10 mouse cellular contexts compared by ENCODE assay signal in the genomic region with DNA sequence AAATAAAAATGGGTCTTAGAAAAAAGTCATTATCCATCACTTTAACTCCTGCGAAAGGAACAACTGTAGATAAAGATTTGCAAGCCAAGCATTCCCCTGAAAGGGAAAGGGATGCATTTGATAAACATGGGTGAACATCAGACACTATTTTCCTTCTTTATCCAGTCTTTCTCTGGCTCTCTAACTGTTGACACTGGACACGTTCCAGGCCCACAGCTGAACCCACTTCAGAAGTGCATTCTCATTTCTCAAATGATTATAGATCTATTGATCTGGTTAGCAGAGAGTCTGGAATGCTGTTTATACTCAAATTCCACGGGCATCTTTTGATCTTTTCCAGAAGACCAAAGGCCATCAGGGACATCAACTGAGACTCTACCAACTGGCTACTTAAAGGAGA.
"Had no signal": no experiment of that assay in that cellular context is flagged by ENCODE, and none has a peak within 500 bp of the region (broad histone marks: within the 10 kb centered on the region; RNA-seq: fewer than 3 reads in every experiment).

No protein-coding gene starts in this region.

- H3K9ac ChIP-seq: hindbrain, embryonic 15.5 days; liver, embryonic 12.5 days; midbrain, embryonic 13.5 days had no signal

- H3K4me3 ChIP-seq: hindbrain, embryonic 15.5 days; left cerebral cortex, adult 2 months; limb, embryonic 10.5 days; liver, embryonic 12.5 days; midbrain, embryonic 13.5 days had no signal

- H3K36me3 ChIP-seq: hindbrain, embryonic 15.5 days; limb, embryonic 10.5 days; liver, embryonic 12.5 days; midbrain, embryonic 13.5 days had no signal

- ATAC-seq: intestine, embryonic 16.5 days; liver, embryonic 12.5 days; midbrain, embryonic 13.5 days had no signal

- H3K9me3 ChIP-seq: hindbrain, embryonic 15.5 days; limb, embryonic 10.5 days; liver, embryonic 12.5 days; midbrain, embryonic 13.5 days had no signal

- H3K27me3 ChIP-seq: hindbrain, embryonic 15.5 days; liver, embryonic 12.5 days; midbrain, embryonic 13.5 days had no signal

- H3K4me1 ChIP-seq: hindbrain, embryonic 15.5 days; liver, embryonic 12.5 days; midbrain, embryonic 13.5 days had no signal

- DNase-seq: kidney, adult 8-10 months; thymus, adult 18-20 months; thymus, postnatal 14 days had no signal

- H3K27ac ChIP-seq: hindbrain, embryonic 15.5 days; kidney, postnatal 0 days; left cerebral cortex, adult 2 months; limb, embryonic 10.5 days; liver, embryonic 12.5 days; midbrain, embryonic 13.5 days had no signal

- H3K4me2 ChIP-seq: hindbrain, embryonic 15.5 days; liver, embryonic 12.5 days; midbrain, embryonic 13.5 days had no signal
